ENCODE assay signal across 29 mouse cellular contexts in genomic region chr11:6152864-6153263, GRCm38 (mm10). TPM values are rescaled to one million over a fixed set of nuclear protein-coding genes. Genes with fewer than 3 reads are reported as not detected.
DNase-seq lines count a peak whose midpoint lies in the region; ATAC-seq lines count a peak whose summit lies in the region.
"Had no signal": no experiment of that assay in that cellular context is flagged by ENCODE, and none has a peak within 500 bp of the region (broad histone marks: within the 10 kb centered on the region; RNA-seq: fewer than 3 reads in every experiment).

No protein-coding gene starts in this region.

- no peak for ATAC-seq in midbrain, embryonic 11.5 days (ENCODE audit: low FRiP score)
- ATAC-seq in midbrain, embryonic 15.5 days (replicated peaks): no peak
- ATAC-seq in inflammation-experienced regulatory T-cells, adult 6 months: peak; percentile 73
- no peak for ATAC-seq in hindbrain, embryonic 14.5 days (ENCODE audit: low FRiP score)
- ATAC-seq: forebrain, embryonic 14.5 days had no signal

- H3K4me2 ChIP-seq in midbrain, embryonic 11.5 days: no peak overlapping the region
- H3K4me2 ChIP-seq in midbrain, embryonic 15.5 days: no peak overlapping the region
- H3K4me2 ChIP-seq in hindbrain, embryonic 14.5 days (replicated peaks): no peak overlapping the region
- H3K4me2 ChIP-seq: embryonic facial prominence, embryonic 12.5 days; heart, embryonic 15.5 days; hindbrain, embryonic 13.5 days; limb, embryonic 12.5 days; lung, embryonic 15.5 days; midbrain, embryonic 12.5 days had no signal

- H3K9me3 ChIP-seq in midbrain, embryonic 11.5 days (ENCODE audit: control insufficient read depth, low read length): no peaks in the 10 kb centered on the region
- H3K9me3 ChIP-seq in midbrain, embryonic 15.5 days: no peaks in the 10 kb centered on the region
- 0 out of 2 replicates have a peak, but pooled peaks cover 3% of the 10 kb centered on the region for H3K9me3 ChIP-seq in hindbrain, embryonic 14.5 days (ENCODE audit: control insufficient read depth, low read length)
- H3K9me3 ChIP-seq: embryonic facial prominence, embryonic 12.5 days; heart, embryonic 10.5 days; heart, embryonic 15.5 days; hindbrain, embryonic 13.5 days; limb, embryonic 12.5 days; lung, embryonic 15.5 days; midbrain, embryonic 12.5 days had no signal

- peak; percentile 53 for DNase-seq in midbrain, embryonic 11.5 days (ENCODE audit: low spot score, missing footprints)
- peak; percentile 34 for DNase-seq in CD4-positive, CD25-positive, alpha-beta regulatory T cell, adult 2 months (ENCODE audit: low read depth, low spot score)
- peak; percentile 28 for DNase-seq in thymus, postnatal 25 days
- DNase-seq in layer of hippocampus, postnatal 14 days (ENCODE audit: low spot score in 2 of 2): no peak
- DNase-seq in hindbrain, embryonic 14.5 days (ENCODE audit: low spot score): no peak
- DNase-seq: adrenal gland, adult 8-10 months; cerebellum, adult 9-10 months; embryo, embryonic 11 days; gastrocnemius, postnatal 14 days; heart, postnatal 4 days; kidney, adult 18-20 months; kidney, postnatal 4 days; lung, postnatal 36 days; retina, postnatal 1 day; right cerebral cortex, postnatal 14 days had no signal

- no peak overlapping the region for H3K4me3 ChIP-seq in midbrain, embryonic 11.5 days (ENCODE audit: low read depth, low read length)
- no peak overlapping the region for H3K4me3 ChIP-seq in midbrain, embryonic 15.5 days
- no peak overlapping the region for H3K4me3 ChIP-seq in hindbrain, embryonic 14.5 days (replicated peaks; ENCODE audit: low read length)
- H3K4me3 ChIP-seq: embryonic facial prominence, embryonic 12.5 days; heart, embryonic 10.5 days; heart, embryonic 15.5 days; hindbrain, embryonic 13.5 days; limb, embryonic 12.5 days; lung, embryonic 15.5 days; midbrain, embryonic 12.5 days had no signal

- no peaks in the 10 kb centered on the region for H3K27me3 ChIP-seq in midbrain, embryonic 11.5 days (ENCODE audit: control insufficient read depth, insufficient read depth, low read length)
- no peaks in the 10 kb centered on the region for H3K27me3 ChIP-seq in midbrain, embryonic 15.5 days (replicated peaks)
- H3K27me3 ChIP-seq in hindbrain, embryonic 14.5 days (ENCODE audit: control insufficient read depth, insufficient read depth, low read length): no peaks in the 10 kb centered on the region
- H3K27me3 ChIP-seq: embryonic facial prominence, embryonic 12.5 days; heart, embryonic 15.5 days; hindbrain, embryonic 13.5 days; limb, embryonic 12.5 days; lung, embryonic 15.5 days; midbrain, embryonic 12.5 days had no signal

- WGBS in midbrain, embryonic 11.5 days: 94% methylated on average over 4 of the region's 4 CpGs
- WGBS in midbrain, embryonic 15.5 days: 88% methylated on average over 4 of the region's 4 CpGs
- WGBS in hindbrain, embryonic 14.5 days: 96% methylated on average over 4 of the region's 4 CpGs

- H3K27ac ChIP-seq in midbrain, embryonic 11.5 days (ENCODE audit: low read depth, low read length): no peak overlapping the region
- H3K27ac ChIP-seq in midbrain, embryonic 15.5 days: no peak overlapping the region
- H3K27ac ChIP-seq in hindbrain, embryonic 14.5 days: no peak overlapping the region
- H3K27ac ChIP-seq: embryonic facial prominence, embryonic 12.5 days; heart, embryonic 10.5 days; hindbrain, embryonic 13.5 days; limb, embryonic 12.5 days; lung, embryonic 15.5 days; midbrain, embryonic 12.5 days; stomach, postnatal 0 days had no signal

- H3K9ac ChIP-seq in midbrain, embryonic 11.5 days (ENCODE audit: low read length): no peak overlapping the region
- H3K9ac ChIP-seq in midbrain, embryonic 15.5 days: no peak overlapping the region
- no peak overlapping the region for H3K9ac ChIP-seq in hindbrain, embryonic 14.5 days
- H3K9ac ChIP-seq: embryonic facial prominence, embryonic 12.5 days; heart, embryonic 15.5 days; hindbrain, embryonic 13.5 days; limb, embryonic 12.5 days; lung, embryonic 15.5 days; midbrain, embryonic 12.5 days had no signal

- peaks cover 17% of the 10 kb centered on the region for H3K36me3 ChIP-seq in midbrain, embryonic 11.5 days (ENCODE audit: control insufficient read depth, insufficient read depth, low read length)
- H3K36me3 ChIP-seq in midbrain, embryonic 15.5 days (replicated peaks): peaks cover 10% of the 10 kb centered on the region; the same call in 1 of the 2 replicates
- H3K36me3 ChIP-seq in hindbrain, embryonic 14.5 days (replicated peaks; ENCODE audit: control insufficient read depth, insufficient read depth): peaks cover 19% of the 10 kb centered on the region

- H3K4me1 ChIP-seq in midbrain, embryonic 11.5 days (ENCODE audit: control insufficient read depth, insufficient read depth, low read length): no peaks in the 10 kb centered on the region
- no peaks in the 10 kb centered on the region for H3K4me1 ChIP-seq in midbrain, embryonic 15.5 days
- 0 out of 2 replicates have a peak, but pooled peaks cover 19% of the 10 kb centered on the region for H3K4me1 ChIP-seq in hindbrain, embryonic 14.5 days (replicated peaks; ENCODE audit: control insufficient read depth, insufficient read depth, low read length)
- H3K4me1 ChIP-seq: lung, embryonic 15.5 days had no signal

RNA-seq across cellular contexts. Expression of gene A730071L15Rik, which starts 47.0 kb away (rescaled TPM):
- polyA plus RNA-seq in midbrain, embryonic 11.5 days (2014; fragmentation: Nextera tagmentation; extraction: Ambion mirVana): 0.41 and 0.57 TPM in 2 replicates
- 0.48 and 0.56 TPM in 2 replicates for polyA plus RNA-seq in midbrain, embryonic 15.5 days (2015; fragmentation: Nextera tagmentation; extraction: Ambion mirVana)
- polyA plus RNA-seq in inflammation-experienced regulatory T-cells, adult 6 months (2017; shearing (Covaris generic)): not detected
- under 1 TPM; 0.28 to 0.31 TPM for total RNA-seq in layer of hippocampus, postnatal 14 days (2021)
- polyA plus RNA-seq in hindbrain, embryonic 14.5 days (2014; fragmentation: Nextera tagmentation; extraction: Ambion mirVana): 0.31 and 0.42 TPM in 2 replicates
- total RNA-seq: granulocyte monocyte progenitor cell, adult 5-6 weeks; left cerebral cortex, postnatal 25 days had no signal
- polyA plus RNA-seq: small intestine, adult 2 months had no signal

RNA-seq across cellular contexts. Expression of gene Nudcd3, which starts 47.4 kb away (rescaled TPM):
- polyA plus RNA-seq in midbrain, embryonic 11.5 days (2014; fragmentation: Nextera tagmentation; extraction: Ambion mirVana): 41.4 and 46.8 TPM in 2 replicates
- 73.8 and 77.2 TPM in 2 replicates for polyA plus RNA-seq in midbrain, embryonic 15.5 days (2015; fragmentation: Nextera tagmentation; extraction: Ambion mirVana)
- polyA plus RNA-seq in inflammation-experienced regulatory T-cells, adult 6 months (2017; shearing (Covaris generic)): 10 to 100 TPM; 26.7 to 38.8 (median 38.5) TPM
- total RNA-seq in layer of hippocampus, postnatal 14 days (2021): 100 to 1,000 TPM; 116 to 122 TPM
- polyA plus RNA-seq in hindbrain, embryonic 14.5 days (2014; fragmentation: Nextera tagmentation; extraction: Ambion mirVana): 57.0 and 57.7 TPM in 2 replicates

Comparison
In these comparisons a context has a peak if more than half of its experiments do, and no peak if none do; other contexts are left out.
1. DNase-seq: peak in midbrain, embryonic 11.5 days (single experiment), CD4-positive, CD25-positive, alpha-beta regulatory T cell, adult 2 months (single experiment) and thymus, postnatal 25 days (single experiment); none in layer of hippocampus, postnatal 14 days (0 of 2) and hindbrain, embryonic 14.5 days (single experiment).